Mouse (Mus musculus) intestine, postnatal 0 days (tissue): ENCODE results near the gene Rcl1. TPM values are rescaled to one million over a fixed set of nuclear protein-coding genes. Genes with fewer than 3 reads are reported as not detected.

Experiments
- ATAC-seq: fragments of 200-750 bp; cut with Nextera tagmentation; 2 replicates; pipeline ENCODE4 v1.8.0; 2017; ENCODE audit warnings: mild to moderate bottlenecking, moderate TSS enrichment, moderate library complexity
- H3K27ac ChIP-seq: fragments of 300-500 bp; sonication (generic); 2 replicates; pipeline ENCODE4 v1.5.1; 2014; ENCODE audit warnings: mild to moderate bottlenecking, low read depth, low read length, moderate library complexity
- H3K27me3 ChIP-seq: fragments of 300-500 bp; sonication (generic); replicated peaks from 2 replicates; pipeline ENCODE4 v1.6.1; 2014; ENCODE audit warnings: low read length, mixed read lengths; ENCODE audit not compliant: control insufficient read depth, insufficient read depth
- H3K36me3 ChIP-seq: fragments of 300-500 bp; sonication (generic); 2 replicates; pipeline ENCODE4 v1.6.1; 2014; ENCODE audit warnings: mild to moderate bottlenecking, moderate library complexity; ENCODE audit not compliant: control insufficient read depth, insufficient read depth
- H3K4me1 ChIP-seq: fragments of 300-500 bp; sonication (generic); replicated peaks from 2 replicates; pipeline ENCODE4 v1.6.1; 2014; ENCODE audit warnings: antibody characterized with exemption, low read length, mixed read lengths; ENCODE audit not compliant: control insufficient read depth, insufficient read depth
- H3K4me2 ChIP-seq: fragments of 300-500 bp; sonication (generic); replicated peaks from 2 replicates; pipeline ENCODE4 v1.6.1; 2014; ENCODE audit warnings: low read depth, mild to moderate bottlenecking, moderate library complexity
- H3K4me3 ChIP-seq: fragments of 300-500 bp; sonication (generic); 2 replicates; pipeline ENCODE4 v1.5.1; 2014; ENCODE audit warnings: low read depth, low read length
- H3K9ac ChIP-seq: fragments of 300-500 bp; sonication (generic); 2 replicates; pipeline ENCODE4 v1.6.1; 2014; ENCODE audit warnings: mild to moderate bottlenecking, low read depth, low read length
- H3K9me3 ChIP-seq: fragments of 300-500 bp; sonication (generic); 2 replicates; pipeline ENCODE4 v1.6.1; 2016; ENCODE audit warnings: mixed run types; ENCODE audit not compliant: control insufficient read depth
- CTCF ChIP-seq: sonication (generic); IDR thresholded peaks from 2 replicates; pipeline ENCODE4 v1.5.1; 2016; ENCODE audit warnings: low read depth, mild to moderate bottlenecking, control low read depth, antibody characterized with exemption, moderate library complexity
- WGBS: fragments of 180-500 bp; shearing (Covaris S2); extraction: QIAGEN DNeasy Blood & Tissue Kit; methylation state at CpG from one replicate; pipeline ENCODE4 v1.1.7; 2014; 5-methylcytosine and 5-hydroxymethylcytosine counted together
- polyA plus RNA-seq: library from polyadenylated mRNA; unstranded; fragments of >200 nt; fragmentation: Nextera tagmentation; extraction: Ambion mirVana; gene quantifications from 2 replicates; pipeline ENCODE4 v1.2.1, GENCODE M21; 2015

Gene Rcl1
- polyA plus RNA-seq: 16.0 and 17.4 TPM in 2 replicates

DNA sequence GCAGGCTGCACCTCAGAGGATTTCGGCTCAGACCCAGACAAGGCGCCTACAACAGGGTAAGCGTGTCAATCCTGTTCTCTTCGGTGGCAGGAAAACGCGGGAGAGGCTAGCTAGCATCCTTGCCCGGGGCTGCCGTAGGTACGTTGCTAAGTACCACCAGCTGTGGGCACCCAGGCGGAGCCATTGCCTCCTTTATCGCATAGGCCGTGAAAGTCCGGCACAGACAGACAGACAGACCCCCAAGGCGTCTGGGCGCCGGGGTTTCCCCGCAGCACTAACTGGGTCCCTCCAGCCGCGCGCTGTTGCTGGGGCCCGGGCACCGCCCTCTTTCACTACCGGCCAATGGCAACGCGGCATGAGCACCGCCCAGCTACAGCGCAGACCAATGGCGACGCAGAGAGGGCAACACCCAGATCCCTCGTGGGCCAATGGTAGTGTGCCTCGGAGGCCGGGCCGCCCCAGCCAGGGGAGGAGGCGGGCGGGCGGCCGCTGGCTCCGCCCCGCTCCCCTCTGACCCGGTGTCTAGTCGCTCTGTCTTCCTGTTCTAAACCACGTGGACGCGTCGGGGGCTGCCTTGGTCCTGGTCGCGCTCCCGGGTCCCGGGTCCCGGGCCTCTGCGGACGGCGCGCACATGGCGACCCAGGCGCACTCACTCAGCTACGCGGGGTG is at the start of gene Rcl1:
TSS of gene Rcl1 (plus strand) at position 502 of the 669 bp plus-strand sequence.
- Histone ChIP-seq H3K4me1 (no peaks in the 10 kb centered on the region), H3K9ac (peak within 1 kb of the TSS; percentile 62), H3K27ac (peak within 1 kb of the TSS; percentile 35; the same call in 1 of the 2 replicates), H3K36me3 (no peaks in the 10 kb centered on the region), H3K4me3 (peak within 1 kb of the TSS; percentile 85), H3K4me2 (peak within 1 kb of the TSS; percentile 91), H3K9me3 (no peaks in the 10 kb centered on the region), H3K27me3 (no peaks in the 10 kb centered on the region)
- TF ChIP-seq CTCF: no peak
- WGBS: under 1% methylated on average over 56 of the region's 58 CpGs
- peak; percentile 100 for ATAC-seq

DNA sequence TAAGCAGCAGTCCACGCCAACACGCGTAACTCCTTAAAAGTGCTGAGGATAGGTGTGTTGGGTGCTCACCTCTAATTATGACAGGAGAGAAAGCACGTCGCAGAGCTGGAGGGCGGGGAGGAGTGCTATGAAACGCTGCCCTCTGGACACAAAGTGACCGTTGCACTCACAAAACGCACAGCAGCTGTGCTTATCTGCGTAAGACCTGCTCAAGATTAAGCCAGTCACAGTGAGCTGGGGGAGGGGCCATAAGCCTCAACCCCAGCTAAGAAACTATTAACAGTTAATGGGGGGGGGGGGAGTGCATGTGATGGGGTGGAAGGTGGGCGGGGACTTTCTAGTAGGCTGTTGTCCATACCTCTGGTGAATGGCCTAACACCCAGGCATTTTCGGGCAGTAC is 48.4 kb upstream of the Rcl1 start:
- ATAC-seq: peak; percentile 58
- Histone ChIP-seq H3K9ac (no peak overlapping the region), H3K4me3 (no peak overlapping the region), H3K27ac (no peak overlapping the region), H3K4me1 (no peaks in the 10 kb centered on the region), H3K4me2 (no peak overlapping the region), H3K27me3 (no peaks in the 10 kb centered on the region), H3K36me3 (no peaks in the 10 kb centered on the region), H3K9me3 (no peaks in the 10 kb centered on the region)
- no peak for TF ChIP-seq CTCF
- 55% methylated on average over 12 of the region's 12 CpGs for WGBS

DNA sequence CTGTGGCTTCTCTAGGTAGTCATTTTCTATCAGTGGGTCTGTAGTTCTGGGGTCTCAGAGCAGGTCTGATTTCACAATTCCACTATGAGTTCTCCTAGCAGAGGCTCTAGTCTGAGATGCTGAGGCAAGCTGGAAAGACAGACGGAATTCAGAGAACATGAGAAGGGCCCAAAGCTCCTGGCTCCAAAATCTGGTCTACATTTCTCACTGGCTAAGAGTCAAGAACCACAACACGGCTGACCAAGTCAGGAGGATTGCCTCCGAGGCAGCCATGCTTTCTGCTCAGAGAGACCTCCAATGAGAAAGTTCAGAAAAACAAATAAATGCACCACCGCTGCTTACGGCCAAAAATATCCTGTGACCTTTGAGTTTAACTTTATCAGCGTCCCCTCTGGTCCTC is 46.6 kb upstream of the Rcl1 start:
- no peak overlapping the region for H3K9ac ChIP-seq
- H3K27ac ChIP-seq: no peak overlapping the region
- no peak overlapping the region for H3K4me3 ChIP-seq
- no peak for TF ChIP-seq CTCF
- H3K4me2 ChIP-seq: no peak overlapping the region
- H3K27me3 ChIP-seq: no peaks in the 10 kb centered on the region
- no peaks in the 10 kb centered on the region for H3K9me3 ChIP-seq
- WGBS: 56% methylated on average over 6 of the region's 6 CpGs
- ATAC-seq: no peak
- no peaks in the 10 kb centered on the region for H3K36me3 ChIP-seq
- H3K4me1 ChIP-seq: no peaks in the 10 kb centered on the region

DNA sequence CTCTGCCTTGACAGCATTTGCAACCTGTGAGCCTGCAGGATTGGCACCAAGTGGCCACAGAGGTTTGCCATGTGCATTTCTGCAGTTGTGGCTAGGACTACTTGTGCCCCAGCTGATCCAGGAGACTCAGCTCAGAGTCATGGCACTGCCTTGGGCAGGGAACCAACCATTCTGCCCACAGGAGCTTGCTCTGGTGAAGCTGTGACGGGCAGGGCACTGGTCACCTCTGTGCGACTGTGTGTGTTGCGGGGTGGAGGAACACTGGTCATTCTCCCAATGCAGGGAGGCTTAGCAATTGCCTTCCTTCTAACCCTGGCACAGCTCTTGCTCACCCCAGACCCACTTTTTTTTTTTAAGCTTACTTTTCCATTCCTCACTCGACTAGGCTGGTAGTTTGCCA is 45.7 kb upstream of the Rcl1 start:
- Histone ChIP-seq H3K9ac (no peak overlapping the region), H3K27ac (no peak overlapping the region), H3K4me2 (no peak overlapping the region), H3K27me3 (no peaks in the 10 kb centered on the region), H3K4me3 (no peak overlapping the region), H3K36me3 (no peaks in the 10 kb centered on the region), H3K4me1 (no peaks in the 10 kb centered on the region), H3K9me3 (no peaks in the 10 kb centered on the region)
- ATAC-seq: no peak
- 91% methylated on average over 4 of the region's 4 CpGs for WGBS
- TF ChIP-seq CTCF: no peak

DNA sequence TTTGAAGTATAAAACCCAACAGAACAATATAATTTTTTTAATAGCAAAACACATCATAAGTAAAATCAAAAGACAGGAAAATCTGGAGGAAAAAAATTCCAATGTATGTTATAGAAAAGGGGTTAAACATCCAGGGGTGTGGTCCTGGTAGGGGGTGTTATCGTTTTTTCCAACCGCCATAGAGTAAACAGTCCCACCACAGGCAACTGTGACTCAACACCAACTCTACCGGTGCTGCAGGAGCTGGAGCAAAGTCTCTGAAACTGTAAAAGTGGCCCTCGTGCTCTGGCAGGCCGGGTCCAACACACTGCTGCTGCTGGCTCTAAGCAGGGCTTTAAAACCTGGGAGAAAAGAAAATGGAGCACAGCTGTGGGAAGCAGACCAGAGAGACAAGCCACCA is 42.4 kb upstream of the Rcl1 start:
- TF ChIP-seq CTCF: no peak
- H3K9me3 ChIP-seq: no peaks in the 10 kb centered on the region
- 46% methylated on average over 5 of the region's 5 CpGs for WGBS

DNA sequence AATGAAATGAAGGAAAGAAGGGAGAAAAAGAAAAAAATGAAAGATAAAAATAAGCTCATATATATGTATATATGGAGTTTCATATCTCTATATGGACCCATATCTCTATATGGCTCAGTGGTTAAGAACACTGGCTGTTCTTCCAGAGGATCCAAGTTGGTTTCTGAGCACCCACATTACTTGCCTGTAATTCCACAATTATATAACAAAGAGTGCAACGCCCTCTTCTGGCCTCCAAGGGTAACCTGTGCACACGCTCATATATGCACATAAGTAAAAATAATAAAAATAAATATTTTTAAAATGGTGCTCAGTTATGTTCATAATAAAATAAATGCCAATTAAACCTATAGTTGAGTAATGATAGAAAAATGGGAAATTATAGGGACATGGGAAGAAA is 41.5 kb upstream of the Rcl1 start:
- no peak for ATAC-seq
- 79% methylated on average over 2 of the region's 2 CpGs for WGBS
- Histone ChIP-seq H3K4me1 (no peaks in the 10 kb centered on the region), H3K9ac (no peak overlapping the region), H3K36me3 (no peaks in the 10 kb centered on the region), H3K4me3 (no peak overlapping the region), H3K27ac (no peak overlapping the region), H3K4me2 (no peak overlapping the region), H3K27me3 (no peaks in the 10 kb centered on the region), H3K9me3 (no peaks in the 10 kb centered on the region)
- peak; percentile 42 for TF ChIP-seq CTCF

More for the DNA sequence above, 42.4 kb upstream of the Rcl1 start:
- H3K4me3 ChIP-seq: no peak overlapping the region
- H3K36me3 ChIP-seq: no peaks in the 10 kb centered on the region
- no peak overlapping the region for H3K4me2 ChIP-seq
- H3K4me1 ChIP-seq: no peaks in the 10 kb centered on the region
- no peak overlapping the region for H3K9ac ChIP-seq
- no peak; the same call in 1 of the 2 replicates for ATAC-seq
- H3K27ac ChIP-seq: no peak overlapping the region
- H3K27me3 ChIP-seq: no peaks in the 10 kb centered on the region

DNA sequence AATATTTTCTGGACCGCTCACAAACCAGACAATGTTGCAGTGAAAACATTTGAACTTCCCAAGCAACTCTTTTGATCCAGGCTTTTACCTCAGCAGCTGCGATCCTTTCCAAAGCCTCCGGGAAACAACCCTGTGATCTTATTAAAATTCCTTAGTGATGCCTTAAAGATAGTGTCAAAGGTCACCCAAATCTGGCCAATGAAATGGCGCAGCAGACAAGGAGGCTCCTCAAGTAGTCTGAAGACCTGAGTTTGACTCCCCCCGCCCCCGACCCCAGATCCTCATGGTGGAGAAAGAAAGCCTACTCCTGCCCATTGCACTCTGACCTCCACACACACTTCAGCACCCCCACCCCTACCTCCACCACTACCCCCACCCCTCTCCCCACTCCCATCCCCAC is 40.9 kb upstream of the Rcl1 start:
- no peak overlapping the region for H3K27ac ChIP-seq
- H3K9ac ChIP-seq: no peak overlapping the region
- H3K4me2 ChIP-seq: no peak overlapping the region
- no peaks in the 10 kb centered on the region for H3K36me3 ChIP-seq
- no peak overlapping the region for H3K4me3 ChIP-seq
- no peaks in the 10 kb centered on the region for H3K9me3 ChIP-seq
- no peaks in the 10 kb centered on the region for H3K27me3 ChIP-seq
- H3K4me1 ChIP-seq: no peaks in the 10 kb centered on the region
- ATAC-seq: no peak
- 39% methylated on average over 6 of the region's 6 CpGs for WGBS
- no peak for TF ChIP-seq CTCF
